Mouse (Mus musculus): ENCODE results near the gene Tgds. TPM values are rescaled to one million over a fixed set of nuclear protein-coding genes. Genes with fewer than 3 reads are reported as not detected.

The Tgds gene
- polyA plus RNA-seq, 1 experiment, result 34.5 TPM

- no peak overlapping the region for H3K4me3 ChIP-seq (ENCODE audit: low read depth, low read length)
- H3K36me3 ChIP-seq (ENCODE audit: control insufficient read depth, insufficient read depth, low read length, poor library complexity, severe bottlenecking), result no peaks in the 10 kb centered on the region
- no peaks in the 10 kb centered on the region for H3K9me3 ChIP-seq (replicated peaks; ENCODE audit: control insufficient read depth, insufficient read depth, low read length, poor library complexity, severe bottlenecking)
- TF ChIP-seq POLR2A (IDR thresholded peaks at IDR 0.05; ENCODE audit: insufficient read depth, low read length) (no peak), CTCF (IDR thresholded peaks at IDR 0.05; ENCODE audit: low read depth, low read length) (no peak), EP300 (IDR thresholded peaks at IDR 0.05; ENCODE audit: insufficient read depth, low read depth, low read length) (no peak)
- H3K4me1 ChIP-seq (ENCODE audit: control insufficient read depth, insufficient read depth, low read length), result no peaks in the 10 kb centered on the region
- no peak overlapping the region for H3K9ac ChIP-seq (ENCODE audit: low read depth, poor library complexity, severe bottlenecking)
- H3K27me3 ChIP-seq (ENCODE audit: control insufficient read depth, insufficient read depth, low read length, poor library complexity, severe bottlenecking), result no peaks in the 10 kb centered on the region
- H3K27ac ChIP-seq (ENCODE audit: insufficient read depth, low read length), result no peak overlapping the region
Observed at GRCm38 (mm10) chr14:118148046-118148445, 15.5 kb upstream of the Tgds start.

- H3K27me3 ChIP-seq (ENCODE audit: control insufficient read depth, insufficient read depth, low read length, poor library complexity, severe bottlenecking), result no peaks in the 10 kb centered on the region
- no peak overlapping the region for H3K9ac ChIP-seq (ENCODE audit: low read depth, poor library complexity, severe bottlenecking)
- no peak overlapping the region for H3K4me3 ChIP-seq (ENCODE audit: low read depth, low read length)
- H3K36me3 ChIP-seq (ENCODE audit: control insufficient read depth, insufficient read depth, low read length, poor library complexity, severe bottlenecking), result peaks cover 2% of the 10 kb centered on the region
- H3K27ac ChIP-seq (ENCODE audit: insufficient read depth, low read length), result no peak overlapping the region
- H3K4me1 ChIP-seq (ENCODE audit: control insufficient read depth, insufficient read depth, low read length), result no peaks in the 10 kb centered on the region
- TF ChIP-seq CTCF (IDR thresholded peaks at IDR 0.05; ENCODE audit: low read depth, low read length) (no peak), POLR2A (IDR thresholded peaks at IDR 0.05; ENCODE audit: insufficient read depth, low read length) (no peak), EP300 (IDR thresholded peaks at IDR 0.05; ENCODE audit: insufficient read depth, low read depth, low read length) (no peak)
- no peaks in the 10 kb centered on the region for H3K9me3 ChIP-seq (replicated peaks; ENCODE audit: control insufficient read depth, insufficient read depth, low read length, poor library complexity, severe bottlenecking)
Observed at GRCm38 (mm10) chr14:118142283-118142682, 9.7 kb upstream of the Tgds start.

GRCm38 (mm10) chr14:118137487-118137886 lies 4.9 kb upstream of the Tgds start:
- TF ChIP-seq POLR2A (IDR thresholded peaks at IDR 0.05; ENCODE audit: insufficient read depth, low read length) (no peak), CTCF (IDR thresholded peaks at IDR 0.05; ENCODE audit: low read depth, low read length) (no peak), EP300 (IDR thresholded peaks at IDR 0.05; ENCODE audit: insufficient read depth, low read depth, low read length) (no peak)
- H3K27me3 ChIP-seq (ENCODE audit: control insufficient read depth, insufficient read depth, low read length, poor library complexity, severe bottlenecking), result no peaks in the 10 kb centered on the region
- peak overlapping the region; percentile 73 for H3K4me3 ChIP-seq (ENCODE audit: low read depth, low read length)
- H3K9ac ChIP-seq (ENCODE audit: low read depth, poor library complexity, severe bottlenecking), result peak overlapping the region; percentile 81
- no peak overlapping the region for H3K27ac ChIP-seq (ENCODE audit: insufficient read depth, low read length)
- H3K36me3 ChIP-seq (ENCODE audit: control insufficient read depth, insufficient read depth, low read length, poor library complexity, severe bottlenecking), result peaks cover 2% of the 10 kb centered on the region
- H3K4me1 ChIP-seq (ENCODE audit: control insufficient read depth, insufficient read depth, low read length), result no peaks in the 10 kb centered on the region
- no peaks in the 10 kb centered on the region for H3K9me3 ChIP-seq (replicated peaks; ENCODE audit: control insufficient read depth, insufficient read depth, low read length, poor library complexity, severe bottlenecking)

DNA sequence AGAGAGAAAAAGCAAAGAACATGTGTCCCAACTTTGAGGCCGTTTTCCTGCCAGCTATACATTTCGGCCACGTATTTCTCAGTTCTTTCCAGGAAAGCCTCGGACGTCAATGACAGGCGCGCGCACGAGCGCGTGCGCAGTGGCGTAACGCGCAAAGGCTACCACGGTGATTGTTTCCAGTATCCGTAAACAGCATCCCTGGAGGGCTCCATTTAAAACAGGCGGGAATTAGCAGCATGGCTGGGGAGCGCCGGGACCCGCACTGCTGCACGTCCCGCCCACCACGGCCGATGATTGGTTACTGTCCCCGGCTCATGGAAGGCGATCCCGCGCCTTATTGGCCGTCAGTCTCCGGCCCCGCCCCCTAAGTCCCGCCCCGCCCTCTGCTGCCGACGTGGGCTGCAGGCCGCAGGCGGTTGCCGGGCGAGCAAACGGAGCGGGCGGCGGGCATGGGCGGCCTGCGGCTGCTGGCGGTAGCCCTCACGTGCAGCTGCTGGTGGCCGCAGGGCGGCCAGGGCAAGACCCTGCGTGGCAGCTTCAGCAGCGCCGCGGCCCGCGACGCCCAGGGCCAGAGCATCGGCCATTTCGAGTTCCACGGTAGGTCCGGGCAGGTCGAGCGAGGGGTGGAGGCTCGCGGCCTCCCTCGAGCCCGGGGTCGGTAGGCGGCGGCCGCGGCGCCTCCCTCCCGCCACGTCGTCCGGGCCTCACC lies 4.3 kb upstream of the Tgds start, which contains the start of gene Gpr180:
Gene Gpr180, plus strand, starts transcription at position 415 of the 709 bp plus-strand sequence.
- Histone ChIP-seq H3K4me3 (ENCODE audit: low read depth, low read length) (peak within 1 kb of the TSS; percentile 73), H3K9ac (ENCODE audit: low read depth, poor library complexity, severe bottlenecking) (peak within 1 kb of the TSS; percentile 81), H3K27ac (ENCODE audit: insufficient read depth, low read length) (no peak within 1 kb of the TSS), H3K4me1 (ENCODE audit: control insufficient read depth, insufficient read depth, low read length) (no peaks in the 10 kb centered on the region), H3K9me3 (replicated peaks; ENCODE audit: control insufficient read depth, insufficient read depth, low read length, poor library complexity, severe bottlenecking) (no peaks in the 10 kb centered on the region), H3K36me3 (ENCODE audit: control insufficient read depth, insufficient read depth, low read length, poor library complexity, severe bottlenecking) (peaks cover 2% of the 10 kb centered on the region), H3K27me3 (ENCODE audit: control insufficient read depth, insufficient read depth, low read length, poor library complexity, severe bottlenecking) (no peaks in the 10 kb centered on the region)
- TF ChIP-seq EP300 (IDR thresholded peaks at IDR 0.05; ENCODE audit: insufficient read depth, low read depth, low read length), result 0 out of 2 replicates have a peak, but pooled peaks have one; percentile 29
- TF ChIP-seq POLR2A (IDR thresholded peaks at IDR 0.05; ENCODE audit: insufficient read depth, low read length), result no peak
- no peak for TF ChIP-seq CTCF (IDR thresholded peaks at IDR 0.05; ENCODE audit: low read depth, low read length)

GRCm38 (mm10) chr14:118131931-118132641 lies 469 bp downstream of the Tgds start:
- Histone ChIP-seq H3K9me3 (replicated peaks; ENCODE audit: control insufficient read depth, insufficient read depth, low read length, poor library complexity, severe bottlenecking) (no peaks in the 10 kb centered on the region), H3K9ac (ENCODE audit: low read depth, poor library complexity, severe bottlenecking) (peak overlapping the region; percentile 62), H3K4me1 (ENCODE audit: control insufficient read depth, insufficient read depth, low read length) (no peaks in the 10 kb centered on the region), H3K4me3 (ENCODE audit: low read depth, low read length) (peak overlapping the region; percentile 86), H3K36me3 (ENCODE audit: control insufficient read depth, insufficient read depth, low read length, poor library complexity, severe bottlenecking) (peaks cover 3% of the 10 kb centered on the region), H3K27ac (ENCODE audit: insufficient read depth, low read length) (no peak overlapping the region), H3K27me3 (ENCODE audit: control insufficient read depth, insufficient read depth, low read length, poor library complexity, severe bottlenecking) (no peaks in the 10 kb centered on the region)
- TF ChIP-seq EP300 (IDR thresholded peaks at IDR 0.05; ENCODE audit: insufficient read depth, low read depth, low read length) (no peak), POLR2A (IDR thresholded peaks at IDR 0.05; ENCODE audit: insufficient read depth, low read length) (no peak), CTCF (IDR thresholded peaks at IDR 0.05; ENCODE audit: low read depth, low read length) (no peak)

DNA sequence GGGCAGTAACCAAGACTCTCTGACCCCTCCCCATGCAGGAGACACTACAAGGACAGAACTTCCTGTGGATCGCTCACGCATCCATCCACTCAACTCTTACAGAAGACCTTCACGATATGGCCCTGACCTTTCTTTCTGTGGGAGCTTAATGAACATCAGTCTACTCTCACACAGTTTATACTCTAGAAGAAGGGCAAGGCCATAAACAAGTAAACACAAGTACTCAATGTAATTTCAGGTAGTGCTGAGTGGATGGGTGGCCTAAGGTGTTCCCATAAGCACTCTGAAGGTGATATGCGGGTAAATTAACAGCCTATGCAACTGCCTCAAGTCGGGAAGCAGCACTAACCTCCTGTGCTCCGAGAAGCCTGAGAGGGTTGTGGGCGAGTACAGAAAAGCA lies 1.1 kb downstream of the Tgds start:
- H3K27me3 ChIP-seq (ENCODE audit: control insufficient read depth, insufficient read depth, low read length, poor library complexity, severe bottlenecking), result no peaks in the 10 kb centered on the region
- H3K27ac ChIP-seq (ENCODE audit: insufficient read depth, low read length), result no peak overlapping the region
- H3K4me1 ChIP-seq (ENCODE audit: control insufficient read depth, insufficient read depth, low read length), result no peaks in the 10 kb centered on the region
- peaks cover 4% of the 10 kb centered on the region for H3K36me3 ChIP-seq (ENCODE audit: control insufficient read depth, insufficient read depth, low read length, poor library complexity, severe bottlenecking)
- peak overlapping the region; percentile 16 for H3K4me3 ChIP-seq (ENCODE audit: low read depth, low read length)
- TF ChIP-seq EP300 (IDR thresholded peaks at IDR 0.05; ENCODE audit: insufficient read depth, low read depth, low read length) (no peak), POLR2A (IDR thresholded peaks at IDR 0.05; ENCODE audit: insufficient read depth, low read length) (no peak), CTCF (IDR thresholded peaks at IDR 0.05; ENCODE audit: low read depth, low read length) (no peak)
- H3K9ac ChIP-seq (ENCODE audit: low read depth, poor library complexity, severe bottlenecking), result peak overlapping the region; percentile 62; the same call in 1 of the 2 replicates
- H3K9me3 ChIP-seq (replicated peaks; ENCODE audit: control insufficient read depth, insufficient read depth, low read length, poor library complexity, severe bottlenecking), result no peaks in the 10 kb centered on the region
